ENCODE assay signal across 12 mouse cellular contexts in the genomic region with DNA sequence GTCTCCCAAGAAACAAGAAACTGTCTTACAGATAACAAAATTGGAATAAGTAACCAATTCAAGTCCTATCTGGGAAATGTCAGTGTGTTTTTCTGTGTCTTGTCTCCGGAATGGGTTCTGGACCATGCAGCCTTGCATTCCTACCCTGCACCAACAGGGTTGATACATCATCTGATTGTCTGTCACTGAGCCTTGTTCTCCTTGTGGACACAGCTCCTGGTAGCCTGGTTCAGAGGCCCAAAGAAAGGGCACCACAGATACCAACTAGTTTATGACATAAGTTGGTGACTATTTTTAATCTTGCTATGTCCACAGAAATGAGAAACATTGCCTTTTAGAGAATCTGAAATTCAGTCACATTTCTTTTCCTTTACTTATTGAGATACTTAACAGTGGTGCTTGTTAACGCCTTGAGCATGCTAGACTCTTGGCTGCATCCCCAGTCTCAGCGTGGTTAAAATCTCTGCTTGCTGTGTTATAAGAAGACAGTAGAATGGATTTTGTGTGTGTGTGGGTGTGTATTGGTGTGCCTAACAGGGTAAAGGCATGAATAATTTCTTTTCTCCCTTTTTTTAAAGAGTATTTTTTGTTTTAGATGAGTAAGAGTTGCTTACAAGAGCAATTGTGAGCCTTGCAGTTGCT. TPM values are rescaled to one million over a fixed set of nuclear protein-coding genes. Genes with fewer than 3 reads are reported as not detected.
DNase-seq lines count a peak whose midpoint lies in the region; ATAC-seq lines count a peak whose summit lies in the region.
"Had no signal": no experiment of that assay in that cellular context is flagged by ENCODE, and none has a peak within 500 bp of the region (broad histone marks: within the 10 kb centered on the region; RNA-seq: fewer than 3 reads in every experiment).

No protein-coding gene starts in this region.

- DNase-seq in layer of hippocampus, adult 11-12 months (ENCODE audit: low spot score), result peak; percentile 24
- DNase-seq in layer of hippocampus, postnatal 10 days (ENCODE audit: low spot score in 2 of 2), result no peak
- DNase-seq in left cerebral cortex, adult 9 months (ENCODE audit: low spot score in 2 of 2), result peak; percentile 44 to 78
- peak; percentile 66 to 73 for DNase-seq in right cerebral cortex, postnatal 36 days (ENCODE audit: low spot score in 2 of 2)
- DNase-seq in cerebellum, adult 18-20 months, result no peak
- no peak for DNase-seq in MN1 (ENCODE audit: low spot score)
- DNase-seq: adrenal gland, postnatal 25 days; gastrocnemius, postnatal 10 days; heart, postnatal 14 days; kidney, adult 8-10 months had no signal

- ATAC-seq in frontal cortex, adult (ENCODE audit: low TSS enrichment), result peak; percentile 92
- ATAC-seq: hindbrain, postnatal 0 days had no signal

RNA-seq across cellular contexts. Expression of a gene that starts 55.5 kb away (rescaled TPM):
- total RNA-seq in layer of hippocampus, postnatal 10 days (2021), result 10 to 100 TPM; 41.3 to 43.4 TPM

Comparison
In these comparisons a context has a peak if more than half of its experiments do, and no peak if none do; other contexts are left out.
1. DNase-seq: peak in layer of hippocampus, adult 11-12 months (single experiment), left cerebral cortex, adult 9 months (2 of 2) and right cerebral cortex, postnatal 36 days (2 of 2); none in layer of hippocampus, postnatal 10 days (0 of 2), cerebellum, adult 18-20 months (0 of 2) and MN1 (single experiment).